In genomic region chr8:3664405-3664804, GRCm38 (mm10) we compare ENCODE assay signal across 26 mouse cellular contexts. TPM values are rescaled to one million over a fixed set of nuclear protein-coding genes. Genes with fewer than 3 reads are reported as not detected.
DNase-seq lines count a peak whose midpoint lies in the region; ATAC-seq lines count a peak whose summit lies in the region.
"Had no signal": no experiment of that assay in that cellular context is flagged by ENCODE, and none has a peak within 500 bp of the region (broad histone marks: within the 10 kb centered on the region; RNA-seq: fewer than 3 reads in every experiment).

No protein-coding gene starts in this region.

- peak overlapping the region; percentile 45 for H3K27ac ChIP-seq in macrophage
- H3K27ac ChIP-seq: forebrain, embryonic 12.5 days; kidney, postnatal 0 days; limb, embryonic 13.5 days; midbrain, embryonic 13.5 days had no signal

- H3K4me3 ChIP-seq in macrophage (ENCODE audit: inconsistent target) = no peak overlapping the region
- H3K4me3 ChIP-seq: forebrain, embryonic 12.5 days; limb, embryonic 13.5 days; midbrain, embryonic 13.5 days; myocyte had no signal

- peak; percentile 82 for ATAC-seq in granulocyte monocyte progenitor cell, adult 5-6 weeks (replicated peaks; ENCODE audit: poor library complexity, severe bottlenecking)
- ATAC-seq: midbrain, embryonic 13.5 days had no signal

- peaks cover under 1% of the 10 kb centered on the region; the same call in 1 of the 2 replicates for H3K79me2 ChIP-seq in macrophage (ENCODE audit: inconsistent target)

- WGBS in macrophage (ENCODE audit: missing documents) = 5% methylated on average over 5 of the region's 5 CpGs

- H3K27me3 ChIP-seq in splenic B cell, adult 2 months (ENCODE audit: control insufficient read depth, insufficient read depth, low read length, poor library complexity, severe bottlenecking) = no peaks in the 10 kb centered on the region
- H3K27me3 ChIP-seq: forebrain, embryonic 12.5 days; limb, embryonic 13.5 days; midbrain, embryonic 13.5 days had no signal

- no peaks in the 10 kb centered on the region for H3K36me3 ChIP-seq in macrophage (ENCODE audit: inconsistent target)
- no peaks in the 10 kb centered on the region for H3K36me3 ChIP-seq in splenic B cell, adult 2 months (ENCODE audit: control insufficient read depth, insufficient read depth, low read length, poor library complexity, severe bottlenecking)
- H3K36me3 ChIP-seq: forebrain, embryonic 12.5 days; limb, embryonic 13.5 days; midbrain, embryonic 13.5 days had no signal

- DNase-seq in spleen, postnatal 36 days (ENCODE audit: low spot score in 2 of 2) = peak; percentile 28 to 47
- DNase-seq in spleen, postnatal 10 days (ENCODE audit: low spot score in 2 of 2) = no peak
- DNase-seq in splenic B cell, adult 2 months (ENCODE audit: low read depth, low spot score) = peak; percentile 63
- DNase-seq in thymus, postnatal 36 days = no peak
- DNase-seq in cerebellum, adult 11 months = no peak
- DNase-seq in adrenal gland, postnatal 36 days = no peak
- DNase-seq: cerebellum, adult 9-10 months; heart, adult 11 months; heart, postnatal 36 days; kidney, adult 11 months; right cerebral cortex, postnatal 25 days; thymus, adult 18-20 months had no signal

RNA-seq across cellular contexts. Expression of gene Mcemp1, which starts 1.1 kb away (rescaled TPM):
- 14.1 and 33.6 TPM in 2 replicates for total RNA-seq in granulocyte monocyte progenitor cell, adult 5-6 weeks (2014; fragmentation: Nextera tagmentation)
- 18.5 and 18.9 TPM in 2 replicates for total RNA-seq in granulocyte monocyte progenitor cell, adult 5-6 weeks (2017)
- total RNA-seq in macrophage (2018; cell fraction: chromatin; rRNA removed) = under 1 TPM in 2 of 26 experiments, not detected in 24; 0.48 to 0.49 TPM
- under 1 TPM in 25 of 26 experiments, not detected in 1; 0.25 to 0.99 (median 0.52) TPM for total RNA-seq in macrophage (2018; cell fraction: cytosol; rRNA removed)
- total RNA-seq in macrophage (2018; cell fraction: nucleus; rRNA removed) = under 1 TPM in 14 of 26 experiments, not detected in 12; 0.34 to 0.96 (median 0.47) TPM
- polyA plus RNA-seq in macrophage (2018) = 0.22 to 0.92 TPM (median 0.34 TPM) in 3 replicates
- under 1 TPM in 1 of 2 experiments, not detected in 1; 0.79 TPM for total RNA-seq in adrenal gland, postnatal 36 days (2021)
- total RNA-seq: gastrocnemius, adult 8-10 months; layer of hippocampus, postnatal 25 days had no signal
- polyA plus RNA-seq: limb, embryonic 13.5 days; midbrain, embryonic 13.5 days; myocyte had no signal

RNA-seq across cellular contexts. Expression of gene Fcor, which starts 7.8 kb away (rescaled TPM):
- total RNA-seq in granulocyte monocyte progenitor cell, adult 5-6 weeks (2014; fragmentation: Nextera tagmentation) = 27.9 and 43.5 TPM in 2 replicates
- 13.1 and 14.4 TPM in 2 replicates for total RNA-seq in granulocyte monocyte progenitor cell, adult 5-6 weeks (2017)
- not detected for total RNA-seq in macrophage (2018; cell fraction: chromatin; rRNA removed)
- total RNA-seq in macrophage (2018; cell fraction: cytosol; rRNA removed) = 1 to 10 TPM in 7 of 26 experiments, under 1 TPM in 9, not detected in 10; 0.51 to 1.9 (median 0.83) TPM
- total RNA-seq in macrophage (2018; cell fraction: nucleus; rRNA removed) = not detected
- 1.5 to 1.9 TPM in 2 of 3 replicates, not detected in the other for polyA plus RNA-seq in macrophage (2018)
- 10 to 100 TPM; 46.7 to 70.7 TPM for total RNA-seq in adrenal gland, postnatal 36 days (2021)

RNA-seq across cellular contexts. Expression of gene Retn, which starts 8.8 kb away (rescaled TPM):
- 0.73 TPM in 1 of 2 replicates, not detected in the other for total RNA-seq in granulocyte monocyte progenitor cell, adult 5-6 weeks (2014; fragmentation: Nextera tagmentation)
- total RNA-seq in granulocyte monocyte progenitor cell, adult 5-6 weeks (2017) = not detected in 2 replicates
- under 1 TPM in 1 of 26 experiments, not detected in 25; 0.99 TPM for total RNA-seq in macrophage (2018; cell fraction: chromatin; rRNA removed)
- total RNA-seq in macrophage (2018; cell fraction: cytosol; rRNA removed) = not detected
- total RNA-seq in macrophage (2018; cell fraction: nucleus; rRNA removed) = under 1 TPM in 1 of 26 experiments, not detected in 25; 0.89 TPM
- polyA plus RNA-seq in macrophage (2018) = not detected in 3 replicates
- total RNA-seq in adrenal gland, postnatal 36 days (2021) = 100 to 1,000 TPM in 1 of 2 experiments, 10 to 100 TPM in 1; 89.6 to 156 TPM
- polyA plus RNA-seq: embryonic facial prominence, embryonic 11.5 days; heart, embryonic 14.5 days; myocyte; stomach, embryonic 14.5 days had no signal

RNA-seq across cellular contexts. Expression of gene Trappc5, which starts 11.7 kb away (rescaled TPM):
- total RNA-seq in granulocyte monocyte progenitor cell, adult 5-6 weeks (2014; fragmentation: Nextera tagmentation) = 24.1 and 27.2 TPM in 2 replicates
- total RNA-seq in granulocyte monocyte progenitor cell, adult 5-6 weeks (2017) = 30.9 and 39.8 TPM in 2 replicates
- total RNA-seq in macrophage (2018; cell fraction: chromatin; rRNA removed) = 10 to 100 TPM in 2 of 26 experiments, 1 to 10 TPM in 24; 1.7 to 13.5 (median 6.3) TPM
- total RNA-seq in macrophage (2018; cell fraction: cytosol; rRNA removed) = 10 to 100 TPM in 4 of 26 experiments, 1 to 10 TPM in 22; 4.5 to 11.5 (median 7.5) TPM
- 10 to 100 TPM in 6 of 26 experiments, 1 to 10 TPM in 20; 3.5 to 13.8 (median 7.2) TPM for total RNA-seq in macrophage (2018; cell fraction: nucleus; rRNA removed)
- 7.0 to 10.2 TPM (median 7.1 TPM) in 3 replicates for polyA plus RNA-seq in macrophage (2018)
- 10 to 100 TPM; 20.7 to 21.0 TPM for total RNA-seq in adrenal gland, postnatal 36 days (2021)

RNA-seq across cellular contexts. Expression of gene Fcer2a, which starts 29.6 kb away (rescaled TPM):
- not detected in 2 replicates for total RNA-seq in granulocyte monocyte progenitor cell, adult 5-6 weeks (2014; fragmentation: Nextera tagmentation)
- not detected in 2 replicates for total RNA-seq in granulocyte monocyte progenitor cell, adult 5-6 weeks (2017)
- not detected for total RNA-seq in macrophage (2018; cell fraction: chromatin; rRNA removed)
- not detected for total RNA-seq in macrophage (2018; cell fraction: cytosol; rRNA removed)
- not detected for total RNA-seq in macrophage (2018; cell fraction: nucleus; rRNA removed)
- not detected in 3 replicates for polyA plus RNA-seq in macrophage (2018)
- not detected for total RNA-seq in adrenal gland, postnatal 36 days (2021)
- total RNA-seq: gastrocnemius, adult 8-10 months; layer of hippocampus, adult 18-20 months; layer of hippocampus, postnatal 25 days; left cerebral cortex, postnatal 14 days had no signal
- polyA plus RNA-seq: heart, embryonic 14.5 days; stomach, embryonic 14.5 days had no signal

Comparison
In these comparisons a context has a peak if more than half of its experiments do, and no peak if none do; other contexts are left out.
1. DNase-seq: peak in spleen, postnatal 36 days (2 of 2) and splenic B cell, adult 2 months (single experiment); none in spleen, postnatal 10 days (0 of 2), thymus, postnatal 36 days (0 of 2), cerebellum, adult 11 months (single experiment) and adrenal gland, postnatal 36 days (0 of 2).
2. RNA of gene Mcemp1, which starts 1.1 kb away (total RNA-seq): 14.1 to 33.6 TPM in granulocyte monocyte progenitor cell, adult 5-6 weeks; 0.79 TPM in adrenal gland, postnatal 36 days; every median in the first group is over 4 times any median in the second.
3. RNA of gene Retn, which starts 8.8 kb away (total RNA-seq): 89.6 to 156 TPM in adrenal gland, postnatal 36 days; 0.73 TPM in granulocyte monocyte progenitor cell, adult 5-6 weeks; every median in the first group is over 10 times any median in the second.